27 mouse cellular contexts compared by ENCODE assay signal in the genomic region with DNA sequence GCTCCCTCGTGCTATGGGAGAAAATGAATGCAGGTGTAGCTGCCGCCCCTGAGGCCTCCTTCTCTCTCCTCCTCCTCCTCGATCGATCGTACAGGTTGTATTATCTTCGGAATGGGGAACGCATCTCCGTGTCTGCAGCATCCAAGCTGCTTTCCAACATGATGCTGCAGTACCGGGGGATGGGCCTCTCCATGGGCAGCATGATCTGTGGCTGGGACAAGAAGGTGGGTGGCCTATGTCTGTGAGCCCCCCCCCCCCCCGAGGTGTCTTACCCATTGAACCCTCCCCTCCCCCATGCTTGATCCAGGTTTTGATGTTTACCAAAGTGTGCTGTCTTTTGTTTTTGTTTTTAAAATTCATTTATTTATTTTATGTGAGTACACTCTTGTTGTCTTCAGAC. TPM values are rescaled to one million over a fixed set of nuclear protein-coding genes. Genes with fewer than 3 reads are reported as not detected.
"Had no signal": no experiment of that assay in that cellular context is flagged by ENCODE, and none has a peak within 500 bp of the region (broad histone marks: within the 10 kb centered on the region; RNA-seq: fewer than 3 reads in every experiment).

No protein-coding gene starts in this region.

- H3K27ac ChIP-seq: gastrocnemius, adult 2 months; heart, adult 2 months; heart, embryonic 13.5 days; heart, embryonic 15.5 days; hindbrain, embryonic 13.5 days; hindbrain, embryonic 15.5 days; hindbrain, postnatal 0 days; kidney, embryonic 15.5 days; kidney, postnatal 0 days; limb, embryonic 13.5 days; limb, embryonic 15.5 days had no signal

- DNase-seq: gastrocnemius, adult 2 months; gastrocnemius, postnatal 10 days; gastrocnemius, postnatal 36 days; heart, adult 11 months; heart, adult 2 months; heart, postnatal 14 days; heart, postnatal 36 days; kidney, adult 11 months; kidney, adult 2 months; kidney, adult 9 months; kidney, postnatal 14 days; kidney, postnatal 36 days; layer of hippocampus, adult 9-11 months; layer of hippocampus, postnatal 36 days; left cerebral cortex, postnatal 4 days had no signal

- H3K4me3 ChIP-seq: gastrocnemius, adult 2 months; heart, adult 2 months; heart, embryonic 13.5 days; hindbrain, embryonic 13.5 days; hindbrain, embryonic 15.5 days; kidney, embryonic 15.5 days; limb, embryonic 13.5 days; limb, embryonic 15.5 days had no signal

- H3K36me3 ChIP-seq: heart, embryonic 13.5 days; heart, embryonic 15.5 days; hindbrain, embryonic 13.5 days; hindbrain, embryonic 15.5 days; kidney, embryonic 15.5 days; limb, embryonic 13.5 days; limb, embryonic 15.5 days had no signal

- H3K9me3 ChIP-seq: heart, embryonic 13.5 days; heart, embryonic 15.5 days; hindbrain, embryonic 13.5 days; hindbrain, embryonic 15.5 days; kidney, embryonic 15.5 days; limb, embryonic 13.5 days; limb, embryonic 15.5 days had no signal

RNA-seq across cellular contexts. Expression of a gene that starts 38.7 kb away (rescaled TPM):
- polyA plus RNA-seq: heart, embryonic 11.5 days; heart, embryonic 13.5 days; hindbrain, embryonic 11.5 days; limb, embryonic 11.5 days; limb, embryonic 13.5 days; limb, embryonic 15.5 days had no signal
